Mouse (Mus musculus) brain, embryonic 14.5 days (tissue): ENCODE measurements around the gene Tns4.

Source experiments
- CTCF ChIP-seq: fragments of 200-500 bp; IDR thresholded peaks from 2 replicates; pipeline ENCODE4 v1.5.1; 2012; ENCODE audit warnings: inconsistent platforms, mild to moderate bottlenecking, moderate library complexity, borderline replicate concordance; ENCODE audit not compliant: insufficient read depth, insufficient read length; ENCODE audit errors: extremely low read depth
- POLR2A ChIP-seq: fragments of 200-500 bp; IDR thresholded peaks from 2 replicates; pipeline ENCODE4 v1.6.1; 2012; ENCODE audit warnings: mild to moderate bottlenecking, inconsistent platforms, borderline replicate concordance; ENCODE audit not compliant: poor library complexity, insufficient read depth, insufficient read length, severe bottlenecking; ENCODE audit errors: extremely low read depth

GRCm38 (mm10) chr11:99065353-99065752 is 23.8 kb downstream of the Tns4 start:
- no peak for TF ChIP-seq CTCF
- no peak for TF ChIP-seq POLR2A
